17 mouse cellular contexts compared by ENCODE assay signal in the genomic region with DNA sequence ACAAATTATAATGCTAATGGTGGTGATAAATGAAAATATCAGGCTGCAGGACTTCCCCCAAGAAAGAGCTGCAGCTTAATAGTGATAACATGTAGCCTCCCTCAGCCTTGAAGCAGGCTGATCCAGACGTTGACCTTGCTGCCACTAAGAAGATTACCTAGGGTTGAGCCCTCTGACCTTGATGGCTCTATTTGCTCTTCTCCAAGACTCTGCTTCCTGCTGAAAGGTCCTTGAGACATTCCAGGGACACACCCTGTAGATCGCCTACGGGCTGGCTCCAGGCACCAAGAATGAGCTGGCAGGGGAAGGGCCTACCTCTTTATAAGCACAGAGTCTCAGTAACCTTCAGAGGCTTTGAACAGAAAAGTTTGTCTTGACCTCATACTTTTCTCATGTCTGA. TPM values are rescaled to one million over a fixed set of nuclear protein-coding genes. Genes with fewer than 3 reads are reported as not detected.
"Had no signal": no experiment of that assay in that cellular context is flagged by ENCODE, and none has a peak within 500 bp of the region (broad histone marks: within the 10 kb centered on the region; RNA-seq: fewer than 3 reads in every experiment).

No protein-coding gene starts in this region.

RNA-seq across cellular contexts. Expression of a gene that starts 5.8 kb away (rescaled TPM):
- total RNA-seq: heart, postnatal 10 days; heart, postnatal 14 days; heart, postnatal 25 days; heart, postnatal 36 days; heart, postnatal 4 days; hematopoietic stem cell, adult 5-6 weeks; hindbrain, postnatal 0 days; layer of hippocampus, adult 18-20 months; layer of hippocampus, adult 2 months; layer of hippocampus, adult 8-10 months; layer of hippocampus, postnatal 10 days; layer of hippocampus, postnatal 14 days; layer of hippocampus, postnatal 25 days; layer of hippocampus, postnatal 36 days; left cerebral cortex, adult 18-20 months; left cerebral cortex, adult 2 months; left cerebral cortex, adult 8-10 months had no signal

RNA-seq across cellular contexts. Expression of a gene that starts 48.1 kb away (rescaled TPM):
- total RNA-seq: heart, postnatal 10 days; heart, postnatal 14 days; heart, postnatal 25 days; heart, postnatal 36 days; heart, postnatal 4 days; hematopoietic stem cell, adult 5-6 weeks; hindbrain, postnatal 0 days; layer of hippocampus, adult 18-20 months; layer of hippocampus, adult 2 months; layer of hippocampus, adult 8-10 months; layer of hippocampus, postnatal 10 days; layer of hippocampus, postnatal 14 days; layer of hippocampus, postnatal 25 days; layer of hippocampus, postnatal 36 days; left cerebral cortex, adult 18-20 months; left cerebral cortex, adult 2 months; left cerebral cortex, adult 8-10 months had no signal

RNA-seq across cellular contexts. Expression of a gene that starts 56.4 kb away (rescaled TPM):
- total RNA-seq: heart, postnatal 10 days; heart, postnatal 14 days; heart, postnatal 25 days; heart, postnatal 36 days; heart, postnatal 4 days; hematopoietic stem cell, adult 5-6 weeks; hindbrain, postnatal 0 days; layer of hippocampus, adult 18-20 months; layer of hippocampus, adult 2 months; layer of hippocampus, adult 8-10 months; layer of hippocampus, postnatal 10 days; layer of hippocampus, postnatal 14 days; layer of hippocampus, postnatal 25 days; layer of hippocampus, postnatal 36 days; left cerebral cortex, adult 18-20 months; left cerebral cortex, adult 2 months; left cerebral cortex, adult 8-10 months had no signal
